Mouse (Mus musculus) embryonic fibroblast, embryonic 13.5 days (primary cell): ENCODE data around the gene Eef2k.

Experiments
- CTCF ChIP-seq: IDR thresholded peaks from 2 replicates; pipeline ENCODE4 v1.5.1; 2011; ENCODE audit warnings: mild to moderate bottlenecking, control low read depth, low read length, moderate library complexity, borderline replicate concordance; ENCODE audit not compliant: insufficient read depth
- POLR2A ChIP-seq: IDR thresholded peaks from 2 replicates; pipeline ENCODE4 v1.6.1; 2011; ENCODE audit warnings: low read depth, mild to moderate bottlenecking, control low read depth, low read length, moderate library complexity

DNA sequence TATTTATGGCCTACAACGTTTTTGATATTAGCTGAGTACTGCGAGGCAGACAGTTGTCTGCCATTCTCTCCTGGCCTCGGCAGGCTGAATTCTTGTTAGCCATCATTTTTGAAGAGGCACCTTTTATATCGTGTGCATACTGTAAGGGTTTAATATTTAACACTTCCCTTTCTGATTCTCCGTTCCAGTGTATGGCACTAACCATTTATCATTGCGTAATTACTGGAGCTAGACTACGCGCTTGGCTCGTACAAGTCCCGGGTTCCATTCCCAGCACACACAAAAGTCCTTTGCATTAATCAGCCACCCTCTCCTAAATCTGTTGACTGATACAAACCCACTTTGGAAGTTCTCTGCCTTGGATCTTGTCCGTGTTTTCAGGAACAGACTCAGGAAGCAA lies 17.2 kb downstream of the Eef2k start:
- no peak for TF ChIP-seq POLR2A
- no peak for TF ChIP-seq CTCF
